In the genomic region with DNA sequence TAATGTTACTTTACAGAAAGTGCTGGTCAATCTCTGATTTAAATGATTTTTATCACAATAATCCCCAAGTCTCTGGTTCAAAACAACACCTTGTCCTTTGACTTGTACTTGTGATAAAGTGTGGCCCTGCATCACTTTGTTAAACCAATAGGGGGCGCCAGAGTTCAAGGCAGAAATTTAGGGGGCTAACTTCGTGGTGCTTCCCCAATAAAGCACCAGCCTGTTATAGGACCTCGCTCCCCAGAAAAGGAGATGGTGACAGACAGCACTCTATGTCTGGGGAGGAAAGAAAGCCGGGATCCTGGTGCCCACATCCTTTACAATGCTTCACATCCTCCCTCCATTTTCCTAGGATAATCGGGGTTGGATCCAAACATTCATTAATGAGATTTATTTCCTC, we compare ENCODE assay signal across 8 mouse cellular contexts.
A peak's percentile ranks its signal among the peaks of the same experiment; 100 is the strongest.
DNase-seq lines count a peak whose midpoint lies in the region; ATAC-seq and TF ChIP-seq lines count a peak whose summit lies in the region.

No protein-coding gene starts in this region.

- H3K4me2 ChIP-seq in kidney, postnatal 0 days (ENCODE audit: low read length), result no peak overlapping the region

- peak; percentile 48 for DNase-seq in adrenal gland, postnatal 14 days
- DNase-seq in adrenal gland, postnatal 4 days (ENCODE audit: low spot score in 2 of 2), result no peak
- no peak for DNase-seq in kidney, postnatal 0 days (ENCODE audit: low spot score)
- no peak for DNase-seq in kidney, adult 11 months
- peak; percentile 8 for DNase-seq in lung, postnatal 25 days (ENCODE audit: low spot score)
- no peak for DNase-seq in gastrocnemius, postnatal 4 days (ENCODE audit: low spot score in 2 of 2)
- no peak for DNase-seq in left cerebral cortex, adult 11 months (ENCODE audit: low spot score)

- H3K27me3 ChIP-seq in kidney, postnatal 0 days (ENCODE audit: insufficient read depth, low read length), result no peaks in the 10 kb centered on the region
- H3K27me3 ChIP-seq in E14TG2a.4 (ENCODE audit: insufficient read depth, low read length), result no peaks in the 10 kb centered on the region

- H3K9me3 ChIP-seq in kidney, postnatal 0 days (replicated peaks; ENCODE audit: low read length), result no peaks in the 10 kb centered on the region
- no peaks in the 10 kb centered on the region for H3K9me3 ChIP-seq in E14TG2a.4 (ENCODE audit: low read length)

- no peak overlapping the region for H3K4me3 ChIP-seq in kidney, postnatal 0 days (replicated peaks; ENCODE audit: low read depth, low read length)
- H3K4me3 ChIP-seq in E14TG2a.4 (replicated peaks; ENCODE audit: low read length), result no peak overlapping the region

- WGBS in kidney, postnatal 0 days, result 40% methylated on average over 5 of the region's 5 CpGs

- peak; percentile 74 for TF ChIP-seq CTCF in kidney, postnatal 0 days (IDR thresholded peaks at IDR 0.05; ENCODE audit: low read depth)
- peak; percentile 91 for TF ChIP-seq CTCF in E14TG2a.4 (conservative IDR thresholded peaks at IDR 0.05; ENCODE audit: low read length)

- ATAC-seq in kidney, postnatal 0 days (replicated peaks; ENCODE audit: low FRiP score, low read depth), result no peak

- no peaks in the 10 kb centered on the region for H3K36me3 ChIP-seq in kidney, postnatal 0 days (ENCODE audit: insufficient read depth, low read length)
- no peaks in the 10 kb centered on the region for H3K36me3 ChIP-seq in E14TG2a.4 (ENCODE audit: insufficient read depth, low read length)

- no peak overlapping the region for H3K27ac ChIP-seq in kidney, postnatal 0 days

- 0 out of 2 replicates have a peak, but pooled peaks cover 5% of the 10 kb centered on the region for H3K4me1 ChIP-seq in kidney, postnatal 0 days (replicated peaks; ENCODE audit: insufficient read depth, low read length)
- no peaks in the 10 kb centered on the region; the same call in 1 of the 2 replicates for H3K4me1 ChIP-seq in E14TG2a.4 (replicated peaks; ENCODE audit: low read depth, low read length)

- H3K9ac ChIP-seq in kidney, postnatal 0 days (ENCODE audit: low read depth, low read length), result no peak overlapping the region

Comparison
In these comparisons a context has a peak if more than half of its experiments do, and no peak if none do; other contexts are left out.
1. DNase-seq: peak in adrenal gland, postnatal 14 days (single experiment) and lung, postnatal 25 days (single experiment); none in adrenal gland, postnatal 4 days (0 of 2), kidney, postnatal 0 days (single experiment), kidney, adult 11 months (single experiment), gastrocnemius, postnatal 4 days (0 of 2) and left cerebral cortex, adult 11 months (single experiment).